Mouse (Mus musculus): ENCODE results near the gene Arl4c.

DNA sequence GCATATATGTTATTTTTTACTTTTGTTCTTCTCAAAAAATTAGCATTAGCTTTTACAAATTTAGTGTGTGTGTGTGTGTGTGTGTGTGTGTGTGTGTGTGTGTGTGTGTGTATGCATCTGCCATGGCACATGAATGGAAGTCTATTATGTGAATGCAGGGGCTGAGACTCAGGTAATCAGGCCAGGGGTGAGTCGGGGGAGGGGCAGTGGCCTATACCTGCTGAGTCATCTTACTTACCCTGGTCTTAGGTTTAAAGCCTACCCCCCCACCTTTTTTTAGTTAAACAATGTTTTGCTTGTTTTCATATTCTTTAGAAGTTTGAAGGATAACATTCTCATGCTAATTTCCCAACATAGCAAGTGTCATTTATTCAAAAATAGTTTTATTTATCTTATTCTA is 25.3 kb upstream of the Arl4c start:
- TF ChIP-seq CTCF (IDR thresholded peaks at IDR 0.05; ENCODE audit: borderline replicate concordance, extremely low read depth, insufficient read depth, insufficient read length) (no peak), POLR2A (IDR thresholded peaks at IDR 0.05; ENCODE audit: borderline replicate concordance, extremely low read depth, insufficient read depth, insufficient read length, poor library complexity, severe bottlenecking) (no peak)

All from brain, embryonic 14.5 days (tissue).